Mouse (Mus musculus) neural tube, embryonic 15.5 days (tissue): ENCODE data around the gene Cd8b1. TPM values are rescaled to one million over a fixed set of nuclear protein-coding genes. Genes with fewer than 3 reads are reported as not detected.

Source experiments
- ATAC-seq: fragments of 200-750 bp; cut with Nextera tagmentation; 2 replicates; pipeline ENCODE4 v1.8.0; 2017; ENCODE audit warnings: mild to moderate bottlenecking, moderate TSS enrichment, moderate library complexity; ENCODE audit not compliant: low FRiP score
- H3K27ac ChIP-seq: fragments of 300-500 bp; sonication (generic); replicated peaks from 2 replicates; pipeline ENCODE4 v1.5.1; 2015; ENCODE audit warnings: mild to moderate bottlenecking, inconsistent platforms
- H3K27me3 ChIP-seq: fragments of 300-500 bp; sonication (generic); replicated peaks from 2 replicates; pipeline ENCODE4 v1.6.1; 2015; ENCODE audit warnings: inconsistent platforms
- H3K36me3 ChIP-seq: fragments of 300-500 bp; sonication (generic); 2 replicates; pipeline ENCODE4 v1.6.1; 2015; ENCODE audit warnings: inconsistent platforms
- H3K4me1 ChIP-seq: fragments of 300-500 bp; sonication (generic); 2 replicates; pipeline ENCODE4 v1.6.1; 2015; ENCODE audit warnings: inconsistent platforms
- H3K4me2 ChIP-seq: fragments of 300-500 bp; sonication (generic); 2 replicates; pipeline ENCODE4 v1.6.1; 2015; ENCODE audit warnings: inconsistent platforms, mild to moderate bottlenecking, moderate library complexity
- H3K4me3 ChIP-seq: fragments of 300-500 bp; sonication (generic); replicated peaks from 2 replicates; pipeline ENCODE4 v1.5.1; 2015; ENCODE audit warnings: mild to moderate bottlenecking, inconsistent platforms
- H3K9ac ChIP-seq: fragments of 300-500 bp; sonication (generic); replicated peaks from 2 replicates; pipeline ENCODE4 v1.6.1; 2015; ENCODE audit warnings: mild to moderate bottlenecking, inconsistent platforms
- H3K9me3 ChIP-seq: fragments of 300-500 bp; sonication (generic); replicated peaks from 2 replicates; pipeline ENCODE4 v1.6.1; 2016; ENCODE audit warnings: inconsistent platforms
- WGBS: fragments of 180-500 bp; shearing (Covaris S2); methylation state at CpG from one replicate; pipeline ENCODE4 v1.1.7; 2015; ENCODE audit warnings: mixed read lengths; 5-methylcytosine and 5-hydroxymethylcytosine counted together
- polyA plus RNA-seq: library from polyadenylated mRNA; unstranded; fragments of >200 nt; fragmentation: Nextera tagmentation; extraction: Ambion mirVana; gene quantifications from 2 replicates; pipeline ENCODE4 v1.2.1, GENCODE M21; 2015

The Cd8b1 gene
- polyA plus RNA-seq, 1 experiment from 2014 or later: not detected

DNA sequence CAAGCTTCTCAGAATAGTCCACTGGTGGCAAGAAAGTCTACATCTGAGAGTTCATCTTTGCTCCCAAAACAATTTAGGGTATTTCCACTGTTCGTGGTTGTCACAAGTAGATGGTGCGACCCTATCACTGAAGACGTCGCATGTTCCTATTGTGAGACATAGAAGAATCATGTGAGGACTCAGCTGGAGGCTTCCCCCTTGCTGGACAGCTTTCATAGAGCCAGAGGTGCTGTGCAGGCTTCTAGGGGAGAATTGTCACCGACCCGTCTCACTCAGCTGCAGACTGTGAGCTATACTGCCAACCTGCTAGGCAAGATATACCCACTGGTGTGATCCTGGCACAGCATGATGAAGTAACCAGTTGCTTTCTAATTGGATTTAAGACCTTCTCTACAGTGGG is 29.6 kb downstream of the Cd8b1 start:
- H3K4me3 ChIP-seq: no peak overlapping the region
- 93% methylated on average over 6 of the region's 6 CpGs for WGBS
- ATAC-seq: no peak

DNA sequence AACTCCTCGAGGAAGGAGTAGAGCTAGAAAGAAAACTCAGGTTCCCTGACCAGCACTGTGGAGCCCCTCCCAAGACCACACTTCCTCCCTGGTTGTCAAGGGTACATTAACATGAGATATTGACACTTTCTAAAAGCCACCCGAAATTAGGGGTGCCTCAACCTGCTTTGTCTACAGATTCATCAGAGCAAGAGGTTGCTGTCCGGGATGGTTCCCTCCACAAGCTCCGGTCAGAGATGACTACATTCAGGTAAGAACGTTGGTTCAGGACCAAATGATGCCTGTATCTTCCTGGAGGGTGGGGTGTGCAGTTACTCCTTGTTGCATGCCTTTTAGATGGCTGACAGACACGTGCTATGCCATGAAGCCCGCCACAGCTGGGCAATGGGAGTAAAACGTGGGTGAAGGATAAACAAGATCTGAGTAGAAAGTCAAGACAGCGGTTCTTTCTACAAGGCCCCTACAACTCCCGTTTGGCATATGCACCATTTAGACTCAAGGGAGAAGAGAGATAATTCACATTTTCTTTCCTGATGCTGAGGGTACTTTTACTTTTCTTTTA is 30.4 kb downstream of the Cd8b1 start:
- 88% methylated on average over 10 of the region's 10 CpGs for WGBS
- Histone ChIP-seq H3K27me3 (no peaks in the 10 kb centered on the region), H3K36me3 (no peaks in the 10 kb centered on the region), H3K9me3 (no peaks in the 10 kb centered on the region), H3K4me1 (no peaks in the 10 kb centered on the region), H3K9ac (no peak overlapping the region), H3K4me2 (no peak overlapping the region), H3K27ac (no peak overlapping the region), H3K4me3 (no peak overlapping the region)
- ATAC-seq: no peak

More for the DNA sequence above, 29.6 kb downstream of the Cd8b1 start:
- H3K9me3 ChIP-seq: no peaks in the 10 kb centered on the region
- H3K4me2 ChIP-seq: no peak overlapping the region
- no peaks in the 10 kb centered on the region for H3K36me3 ChIP-seq
- no peaks in the 10 kb centered on the region for H3K27me3 ChIP-seq
- H3K4me1 ChIP-seq: no peaks in the 10 kb centered on the region
- no peak overlapping the region for H3K9ac ChIP-seq
- no peak overlapping the region for H3K27ac ChIP-seq

DNA sequence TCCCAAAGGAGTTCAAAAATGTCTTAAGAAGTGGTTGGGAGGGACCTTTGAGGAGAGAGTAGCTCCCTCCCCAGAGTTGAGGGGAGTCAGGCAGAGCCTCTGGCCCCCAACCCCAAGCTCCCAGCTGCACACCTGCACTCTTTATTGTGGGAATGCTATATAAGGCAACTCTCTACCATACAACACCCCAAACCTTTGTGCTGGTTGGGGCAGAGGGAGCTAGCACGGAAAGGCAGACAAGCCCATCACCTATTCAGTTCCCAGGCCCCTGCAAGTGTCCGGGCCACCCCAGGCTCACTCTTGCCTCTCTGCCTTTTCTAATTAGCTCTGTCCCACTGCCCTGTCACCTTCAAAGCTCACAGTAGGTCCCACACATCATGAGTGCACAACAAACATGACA is 31.1 kb downstream of the Cd8b1 start:
- no peaks in the 10 kb centered on the region for H3K4me1 ChIP-seq
- no peak overlapping the region for H3K4me2 ChIP-seq
- WGBS: 79% methylated on average over 2 of the region's 2 CpGs
- H3K4me3 ChIP-seq: no peak overlapping the region
- H3K9me3 ChIP-seq: no peaks in the 10 kb centered on the region
- no peak overlapping the region for H3K9ac ChIP-seq
- no peak for ATAC-seq
- no peaks in the 10 kb centered on the region for H3K36me3 ChIP-seq
- no peak overlapping the region for H3K27ac ChIP-seq
- H3K27me3 ChIP-seq: no peaks in the 10 kb centered on the region

DNA sequence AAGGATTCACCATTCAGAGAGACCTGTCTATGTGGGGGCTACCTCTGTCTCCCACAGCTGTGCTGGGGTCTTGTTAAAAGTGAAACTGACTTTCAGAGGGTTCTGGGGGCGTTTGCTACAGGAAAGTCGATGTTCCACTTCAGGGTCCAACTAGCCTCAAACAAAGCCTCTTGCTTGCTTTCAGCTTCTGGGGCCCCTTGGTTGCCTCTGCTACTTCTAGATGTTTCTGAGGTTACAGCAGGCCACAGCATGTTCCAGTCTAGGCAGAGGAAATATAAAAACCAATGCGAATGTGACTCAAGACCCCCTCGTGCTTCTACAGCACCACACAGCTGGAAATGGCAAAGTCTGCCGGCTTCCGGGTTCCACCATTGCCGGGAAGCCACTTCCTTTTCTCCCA is 34.9 kb downstream of the Cd8b1 start:
- 93% methylated on average over 7 of the region's 7 CpGs for WGBS
- H3K27me3 ChIP-seq: no peaks in the 10 kb centered on the region
- ATAC-seq: no peak
- H3K27ac ChIP-seq: no peak overlapping the region
- no peak overlapping the region for H3K4me3 ChIP-seq
- H3K9ac ChIP-seq: no peak overlapping the region
- H3K36me3 ChIP-seq: no peaks in the 10 kb centered on the region
- no peaks in the 10 kb centered on the region for H3K9me3 ChIP-seq
- H3K4me1 ChIP-seq: no peaks in the 10 kb centered on the region
- H3K4me2 ChIP-seq: no peak overlapping the region

DNA sequence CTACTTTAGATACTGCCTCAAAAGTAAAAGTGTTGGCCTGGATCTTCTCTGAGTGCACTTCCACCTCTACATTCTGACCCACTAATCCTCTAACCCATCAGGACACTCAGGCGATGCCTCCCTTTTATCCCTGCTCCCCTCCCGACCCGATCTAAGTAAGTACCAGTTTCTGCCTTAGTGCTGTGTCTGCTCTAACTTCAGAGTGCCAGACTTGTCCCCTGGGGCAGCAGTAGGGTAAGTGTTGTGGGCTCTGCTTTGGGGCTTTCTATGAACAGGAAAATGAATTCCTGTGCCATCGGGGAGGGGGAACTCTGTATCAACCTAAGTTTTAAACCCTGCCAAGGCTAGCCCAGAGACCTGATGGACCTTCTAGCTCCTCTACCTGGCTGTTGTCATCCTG is 37.6 kb downstream of the Cd8b1 start:
- H3K27me3 ChIP-seq: no peaks in the 10 kb centered on the region
- H3K36me3 ChIP-seq: no peaks in the 10 kb centered on the region
- H3K4me2 ChIP-seq: no peak overlapping the region
- ATAC-seq: no peak
- H3K4me3 ChIP-seq: no peak overlapping the region
- no peaks in the 10 kb centered on the region for H3K4me1 ChIP-seq
- H3K27ac ChIP-seq: no peak overlapping the region
- H3K9ac ChIP-seq: no peak overlapping the region
- no peaks in the 10 kb centered on the region for H3K9me3 ChIP-seq
- 86% methylated on average over 4 of the region's 4 CpGs for WGBS

DNA sequence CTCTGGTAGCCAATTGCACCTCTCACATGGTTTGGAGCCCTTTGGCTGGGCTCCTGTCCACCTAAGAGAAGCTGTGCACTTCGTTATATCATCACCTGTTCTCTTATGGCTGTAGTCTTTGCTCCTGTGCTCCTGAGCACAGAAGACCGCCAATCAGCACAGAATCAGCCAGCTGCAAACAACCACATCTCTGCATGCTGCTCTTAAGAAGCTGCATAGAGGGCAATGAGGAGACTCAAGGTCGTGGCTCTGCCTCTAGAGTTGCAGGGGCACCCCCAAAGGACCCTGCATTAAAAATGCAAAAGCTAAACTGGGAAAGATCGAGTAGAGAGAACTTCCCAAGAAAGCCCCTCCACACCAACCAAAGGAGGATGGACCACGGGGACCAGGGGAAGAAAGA is 38.2 kb downstream of the Cd8b1 start:
- no peak overlapping the region for H3K4me2 ChIP-seq
- H3K4me3 ChIP-seq: no peak overlapping the region
- ATAC-seq: no peak
- H3K9ac ChIP-seq: no peak overlapping the region
- H3K27me3 ChIP-seq: no peaks in the 10 kb centered on the region
- H3K36me3 ChIP-seq: no peaks in the 10 kb centered on the region
- 63% methylated on average over 5 of the region's 5 CpGs for WGBS
- H3K4me1 ChIP-seq: no peaks in the 10 kb centered on the region
- no peaks in the 10 kb centered on the region for H3K9me3 ChIP-seq
- H3K27ac ChIP-seq: no peak overlapping the region

DNA sequence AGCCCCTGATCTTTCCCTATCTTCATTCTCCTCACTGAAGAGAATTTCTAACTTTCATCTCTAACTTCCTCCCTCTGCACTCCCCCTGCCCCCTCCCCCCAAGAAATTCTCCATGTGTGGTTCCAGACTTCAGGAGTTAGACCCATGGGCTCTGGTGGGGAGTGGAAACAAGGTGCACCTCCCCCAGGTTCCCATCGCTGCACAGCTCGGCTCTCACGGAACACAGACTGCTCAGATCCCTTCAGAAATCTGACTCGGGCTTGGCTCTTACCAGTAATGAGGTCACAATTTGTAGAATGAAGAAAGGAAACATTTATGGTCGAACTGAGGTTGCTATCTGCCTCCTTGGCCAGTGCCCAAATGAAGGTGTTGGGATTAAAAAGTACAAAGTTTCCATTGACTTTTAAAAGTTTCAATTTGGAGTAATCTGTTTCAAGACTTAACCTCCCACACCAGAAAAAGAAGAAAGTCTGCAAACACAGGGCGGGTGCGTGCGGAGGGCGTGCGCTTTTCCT is 38.6 kb downstream of the Cd8b1 start:
- H3K9ac ChIP-seq: no peak overlapping the region
- H3K4me3 ChIP-seq: no peak overlapping the region
- no peaks in the 10 kb centered on the region for H3K36me3 ChIP-seq
- H3K4me2 ChIP-seq: no peak overlapping the region
- no peak overlapping the region for H3K27ac ChIP-seq
- H3K27me3 ChIP-seq: no peaks in the 10 kb centered on the region
- ATAC-seq: no peak
- H3K9me3 ChIP-seq: no peaks in the 10 kb centered on the region
- H3K4me1 ChIP-seq: no peaks in the 10 kb centered on the region
- WGBS: 90% methylated on average over 10 of the region's 10 CpGs

DNA sequence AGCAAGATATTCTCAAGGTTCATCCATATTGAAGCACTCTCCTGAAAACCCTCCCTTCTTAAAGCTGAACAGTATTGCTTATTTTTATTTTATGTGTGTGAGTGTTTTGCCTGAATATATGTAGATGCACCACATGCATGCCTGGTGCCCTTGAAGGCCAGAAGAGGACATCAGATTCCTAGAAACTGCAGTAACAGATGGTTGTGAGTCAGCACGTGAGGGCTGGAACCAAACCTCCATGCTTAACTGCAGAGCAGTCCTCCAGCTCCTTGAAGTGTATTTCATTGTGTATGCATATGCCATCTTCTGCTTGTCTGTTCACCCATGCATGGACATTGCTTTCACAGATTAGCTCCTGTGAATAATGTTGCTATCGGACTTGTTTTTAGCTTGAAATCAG is 41.4 kb downstream of the Cd8b1 start:
- H3K4me3 ChIP-seq: no peak overlapping the region
- WGBS: 75% methylated on average over 2 of the region's 2 CpGs
- no peaks in the 10 kb centered on the region for H3K9me3 ChIP-seq
- no peak for ATAC-seq
- H3K4me1 ChIP-seq: no peaks in the 10 kb centered on the region
- no peak overlapping the region for H3K9ac ChIP-seq
- no peaks in the 10 kb centered on the region for H3K27me3 ChIP-seq
- H3K36me3 ChIP-seq: no peaks in the 10 kb centered on the region
- no peak overlapping the region for H3K27ac ChIP-seq
- H3K4me2 ChIP-seq: no peak overlapping the region

DNA sequence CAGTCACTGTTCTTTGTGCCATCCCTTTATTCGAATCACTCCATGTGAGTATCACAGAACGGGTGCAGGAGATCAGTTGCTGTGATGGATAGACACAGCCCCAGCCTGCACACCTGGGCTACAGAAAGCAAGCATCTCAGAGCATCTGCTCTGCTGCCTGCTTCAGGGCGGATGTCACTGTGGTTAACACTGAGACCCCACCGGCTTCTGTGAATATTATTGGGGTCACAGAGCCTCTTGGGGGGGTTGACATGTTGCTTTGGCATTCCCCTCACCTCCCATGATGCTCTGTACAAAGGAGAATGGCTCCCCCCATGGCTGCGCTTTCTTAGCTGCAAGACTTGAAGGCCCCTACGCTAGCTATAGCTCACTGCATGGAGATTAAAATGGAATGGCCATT is 46.8 kb downstream of the Cd8b1 start:
- ATAC-seq: no peak
- H3K4me2 ChIP-seq: no peak overlapping the region
- 92% methylated on average over 6 of the region's 6 CpGs for WGBS
- H3K9me3 ChIP-seq: no peaks in the 10 kb centered on the region
- H3K4me3 ChIP-seq: no peak overlapping the region
- no peaks in the 10 kb centered on the region for H3K27me3 ChIP-seq
- H3K36me3 ChIP-seq: no peaks in the 10 kb centered on the region
- H3K4me1 ChIP-seq: no peaks in the 10 kb centered on the region
- no peak overlapping the region for H3K27ac ChIP-seq
- no peak overlapping the region for H3K9ac ChIP-seq

DNA sequence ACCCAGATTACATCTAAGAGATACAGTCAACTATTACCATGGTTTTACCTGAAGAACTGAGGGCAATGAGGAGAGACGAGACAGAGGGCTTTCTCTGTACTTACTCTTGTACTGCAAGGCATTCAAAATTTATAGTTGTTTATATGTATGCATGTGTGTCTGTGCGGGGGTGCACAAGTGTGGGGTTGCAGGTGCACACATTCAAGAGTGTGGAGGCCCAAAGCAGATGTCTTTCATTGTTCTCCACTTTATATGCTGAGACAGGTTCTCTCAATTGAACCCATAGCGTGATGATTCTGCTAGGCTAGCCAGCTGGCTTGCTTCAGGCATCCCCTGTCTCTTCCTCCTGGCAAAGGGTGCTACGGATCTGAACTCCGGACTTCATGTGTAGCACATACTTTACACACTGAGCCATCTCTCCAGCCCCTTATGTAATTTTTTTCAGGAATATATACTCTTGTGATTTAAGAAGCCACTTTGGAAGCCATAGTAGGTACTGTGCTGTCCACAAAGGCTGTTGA is 48.6 kb downstream of the Cd8b1 start:
- WGBS: 84% methylated on average over 5 of the region's 5 CpGs
- Histone ChIP-seq H3K9me3 (no peaks in the 10 kb centered on the region), H3K27me3 (no peaks in the 10 kb centered on the region), H3K9ac (no peak overlapping the region), H3K27ac (no peak overlapping the region), H3K36me3 (no peaks in the 10 kb centered on the region), H3K4me1 (no peaks in the 10 kb centered on the region), H3K4me2 (no peak overlapping the region), H3K4me3 (no peak overlapping the region)
- no peak for ATAC-seq

DNA sequence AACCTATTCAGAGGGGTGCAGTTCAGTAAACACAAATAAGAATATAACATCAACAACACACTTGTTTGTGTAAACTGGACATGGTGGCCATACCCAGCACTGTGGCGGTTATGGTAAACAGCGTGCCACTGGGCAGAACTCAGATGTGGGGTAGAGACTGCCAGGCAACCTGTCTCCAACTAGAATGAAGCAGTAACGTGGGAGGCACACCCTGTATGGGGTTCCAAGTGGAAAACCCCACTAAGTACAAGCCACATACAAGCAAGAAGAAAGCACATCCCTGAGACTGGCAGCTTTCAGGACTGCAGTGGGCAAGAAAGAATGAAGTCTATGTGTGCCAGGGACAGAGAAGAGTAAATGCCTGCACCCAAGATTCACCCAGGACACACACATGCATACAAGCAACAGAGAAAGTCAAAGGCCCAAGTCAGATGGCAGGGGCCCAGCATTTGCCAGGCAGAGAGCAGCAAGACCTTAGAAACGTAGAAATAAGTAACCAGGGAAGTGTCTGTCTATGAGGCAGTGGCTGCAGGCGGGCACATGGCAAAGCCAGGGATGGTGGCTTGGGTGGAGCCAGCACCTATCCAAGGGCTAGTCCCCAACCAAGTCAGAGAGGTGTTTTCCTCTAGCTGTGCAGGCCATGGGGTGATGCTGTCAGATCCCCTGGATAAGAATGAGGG is 49.6 kb downstream of the Cd8b1 start:
- Histone ChIP-seq H3K27me3 (no peaks in the 10 kb centered on the region), H3K27ac (no peak overlapping the region), H3K9ac (no peak overlapping the region), H3K4me2 (no peak overlapping the region), H3K4me1 (no peaks in the 10 kb centered on the region), H3K9me3 (no peaks in the 10 kb centered on the region), H3K36me3 (no peaks in the 10 kb centered on the region), H3K4me3 (no peak overlapping the region)
- ATAC-seq: no peak
- 89% methylated on average over 5 of the region's 5 CpGs for WGBS

DNA sequence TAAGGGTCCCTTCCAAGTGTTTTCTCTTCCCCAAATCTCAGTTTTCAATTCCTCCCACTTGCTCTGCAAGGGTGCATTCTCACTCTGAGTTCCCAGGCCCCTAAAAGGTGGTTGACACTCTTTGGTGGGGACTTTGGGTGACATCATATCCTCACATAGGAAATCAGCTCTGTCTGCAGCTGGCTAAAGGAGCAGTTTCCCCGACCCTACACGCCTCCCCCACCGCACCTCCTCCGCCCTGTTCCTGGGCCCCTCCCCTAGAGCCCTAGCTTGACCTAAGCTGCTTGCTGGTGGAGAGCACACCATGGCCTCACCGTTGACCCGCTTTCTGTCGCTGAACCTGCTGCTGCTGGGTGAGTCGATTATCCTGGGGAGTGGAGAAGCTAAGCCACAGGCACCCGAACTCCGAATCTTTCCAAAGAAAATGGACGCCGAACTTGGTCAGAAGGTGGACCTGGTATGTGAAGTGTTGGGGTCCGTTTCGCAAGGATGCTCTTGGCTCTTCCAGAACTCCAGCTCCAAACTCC is 50.7 kb downstream of the Cd8b1 start, which contains the start of gene Cd8a:
TSS of gene Cd8a (plus strand) at position 179 of the 527 bp plus-strand sequence.
- no peaks in the 10 kb centered on the region for H3K36me3 ChIP-seq
- H3K4me1 ChIP-seq: no peaks in the 10 kb centered on the region
- no peak within 1 kb of the TSS for H3K4me2 ChIP-seq
- no peak within 1 kb of the TSS for H3K4me3 ChIP-seq
- H3K9ac ChIP-seq: no peak within 1 kb of the TSS
- no peak within 1 kb of the TSS for H3K27ac ChIP-seq
- no peaks in the 10 kb centered on the region for H3K9me3 ChIP-seq
- WGBS: 83% methylated on average over 14 of the region's 14 CpGs
- no peak for ATAC-seq
- no peaks in the 10 kb centered on the region for H3K27me3 ChIP-seq
